Mouse (Mus musculus): ENCODE results near the gene Stt3b. TPM values are rescaled to one million over a fixed set of nuclear protein-coding genes. Genes with fewer than 3 reads are reported as not detected.
A peak's percentile ranks its signal among the peaks of the same experiment; 100 is the strongest.

Stt3b gene
- polyA plus RNA-seq, 1 experiment from 2014 or later = 126 TPM

- 42% methylated on average over 1 of the region's 1 CpGs for WGBS
- no peak overlapping the region for H3K27ac ChIP-seq (ENCODE audit: low read depth)
- H3K9me3 ChIP-seq (ENCODE audit: low read depth, low read length) = no peaks in the 10 kb centered on the region
- DNase-seq = no peak
- no peak overlapping the region for H3K4me3 ChIP-seq (ENCODE audit: low read depth, low read length)
- H3K36me3 ChIP-seq (ENCODE audit: insufficient read depth) = no peaks in the 10 kb centered on the region
- no peaks in the 10 kb centered on the region for H3K27me3 ChIP-seq (ENCODE audit: insufficient read depth, low read length)
- no peak for TF ChIP-seq CTCF (IDR thresholded peaks at IDR 0.05; ENCODE audit: low read depth)
- no peak overlapping the region for H3K9ac ChIP-seq
- H3K4me2 ChIP-seq = no peak overlapping the region
- ATAC-seq (ENCODE audit: insufficient read depth) = no peak
- 0 out of 2 replicates have a peak, but pooled peaks cover 3% of the 10 kb centered on the region for H3K4me1 ChIP-seq (ENCODE audit: insufficient read depth)
Measured at GRCm38 (mm10) chr9:115349106-115349505, 38.9 kb upstream of the Stt3b start.

GRCm38 (mm10) chr9:115344930-115345329 is 34.7 kb upstream of the Stt3b start:
- Histone ChIP-seq H3K9me3 (ENCODE audit: low read depth, low read length) (no peaks in the 10 kb centered on the region), H3K27me3 (ENCODE audit: insufficient read depth, low read length) (no peaks in the 10 kb centered on the region), H3K36me3 (ENCODE audit: insufficient read depth) (no peaks in the 10 kb centered on the region), H3K27ac (ENCODE audit: low read depth) (no peak overlapping the region), H3K9ac (no peak overlapping the region), H3K4me3 (ENCODE audit: low read depth, low read length) (no peak overlapping the region), H3K4me2 (no peak overlapping the region), H3K4me1 (ENCODE audit: insufficient read depth) (0 out of 2 replicates have a peak, but pooled peaks cover 3% of the 10 kb centered on the region)
- TF ChIP-seq CTCF (IDR thresholded peaks at IDR 0.05; ENCODE audit: low read depth) = no peak
- WGBS = 77% methylated on average over 3 of the region's 3 CpGs
- no peak for DNase-seq
- ATAC-seq (ENCODE audit: insufficient read depth) = no peak

- H3K27me3 ChIP-seq (ENCODE audit: insufficient read depth, low read length) = no peaks in the 10 kb centered on the region
- H3K9ac ChIP-seq = no peak overlapping the region
- WGBS = 79% methylated on average over 9 of the region's 9 CpGs
- no peak overlapping the region for H3K27ac ChIP-seq (ENCODE audit: low read depth)
- H3K4me2 ChIP-seq = no peak overlapping the region
- no peaks in the 10 kb centered on the region for H3K9me3 ChIP-seq (ENCODE audit: low read depth, low read length)
- no peak for TF ChIP-seq CTCF (IDR thresholded peaks at IDR 0.05; ENCODE audit: low read depth)
- no peak overlapping the region for H3K4me3 ChIP-seq (ENCODE audit: low read depth, low read length)
- ATAC-seq (ENCODE audit: insufficient read depth) (no peak), DNase-seq (no peak)
- H3K4me1 ChIP-seq (ENCODE audit: insufficient read depth) = no peaks in the 10 kb centered on the region
- H3K36me3 ChIP-seq (ENCODE audit: insufficient read depth) = no peaks in the 10 kb centered on the region
Measured at GRCm38 (mm10) chr9:115341576-115341975, 31.4 kb upstream of the Stt3b start.

GRCm38 (mm10) chr9:115340212-115340815 is 30.1 kb upstream of the Stt3b start:
- Histone ChIP-seq H3K27me3 (ENCODE audit: insufficient read depth, low read length) (no peaks in the 10 kb centered on the region), H3K4me3 (ENCODE audit: low read depth, low read length) (no peak overlapping the region), H3K9ac (no peak overlapping the region; the same call in 1 of the 2 replicates), H3K4me2 (no peak overlapping the region), H3K27ac (ENCODE audit: low read depth) (no peak overlapping the region; the same call in 1 of the 2 replicates), H3K4me1 (ENCODE audit: insufficient read depth) (no peaks in the 10 kb centered on the region), H3K36me3 (ENCODE audit: insufficient read depth) (no peaks in the 10 kb centered on the region), H3K9me3 (ENCODE audit: low read depth, low read length) (no peaks in the 10 kb centered on the region)
- TF ChIP-seq CTCF (IDR thresholded peaks at IDR 0.05; ENCODE audit: low read depth) = no peak
- ATAC-seq (ENCODE audit: insufficient read depth) (peak; percentile 76; the same call in 1 of the 2 replicates), DNase-seq (peak; percentile 75)
- WGBS = 39% methylated on average over 12 of the region's 12 CpGs

GRCm38 (mm10) chr9:115338816-115339215 is 28.6 kb upstream of the Stt3b start:
- Histone ChIP-seq H3K4me1 (ENCODE audit: insufficient read depth) (no peaks in the 10 kb centered on the region), H3K4me3 (ENCODE audit: low read depth, low read length) (no peak overlapping the region), H3K9ac (no peak overlapping the region), H3K9me3 (ENCODE audit: low read depth, low read length) (no peaks in the 10 kb centered on the region), H3K36me3 (ENCODE audit: insufficient read depth) (no peaks in the 10 kb centered on the region), H3K27me3 (ENCODE audit: insufficient read depth, low read length) (no peaks in the 10 kb centered on the region), H3K4me2 (no peak overlapping the region), H3K27ac (ENCODE audit: low read depth) (no peak overlapping the region)
- no peak for TF ChIP-seq CTCF (IDR thresholded peaks at IDR 0.05; ENCODE audit: low read depth)
- DNase-seq (no peak), ATAC-seq (ENCODE audit: insufficient read depth) (no peak)
- WGBS = 41% methylated on average over 6 of the region's 6 CpGs

GRCm38 (mm10) chr9:115333016-115333415 is 22.8 kb upstream of the Stt3b start:
- Histone ChIP-seq H3K9me3 (ENCODE audit: low read depth, low read length) (no peaks in the 10 kb centered on the region), H3K4me2 (no peak overlapping the region), H3K9ac (no peak overlapping the region), H3K27me3 (ENCODE audit: insufficient read depth, low read length) (no peaks in the 10 kb centered on the region), H3K27ac (ENCODE audit: low read depth) (no peak overlapping the region), H3K36me3 (ENCODE audit: insufficient read depth) (no peaks in the 10 kb centered on the region), H3K4me3 (ENCODE audit: low read depth, low read length) (no peak overlapping the region), H3K4me1 (ENCODE audit: insufficient read depth) (0 out of 2 replicates have a peak, but pooled peaks cover 8% of the 10 kb centered on the region)
- DNase-seq (peak; percentile 43), ATAC-seq (ENCODE audit: insufficient read depth) (no peak)
- TF ChIP-seq CTCF (IDR thresholded peaks at IDR 0.05; ENCODE audit: low read depth) = no peak
- WGBS = 48% methylated on average over 12 of the region's 12 CpGs

- no peak for ATAC-seq (ENCODE audit: insufficient read depth)
- 66% methylated on average over 7 of the region's 7 CpGs for WGBS
- TF ChIP-seq CTCF (IDR thresholded peaks at IDR 0.05; ENCODE audit: low read depth) = no peak
- H3K36me3 ChIP-seq (ENCODE audit: insufficient read depth) = no peaks in the 10 kb centered on the region
- no peak overlapping the region for H3K4me3 ChIP-seq (ENCODE audit: low read depth, low read length)
- no peak for DNase-seq
- H3K27ac ChIP-seq (ENCODE audit: low read depth) = no peak overlapping the region
- H3K9me3 ChIP-seq (ENCODE audit: low read depth, low read length) = no peaks in the 10 kb centered on the region
- no peak overlapping the region for H3K9ac ChIP-seq
- no peak overlapping the region for H3K4me2 ChIP-seq
- H3K4me1 ChIP-seq (ENCODE audit: insufficient read depth) = 0 out of 2 replicates have a peak, but pooled peaks cover 8% of the 10 kb centered on the region
- no peaks in the 10 kb centered on the region for H3K27me3 ChIP-seq (ENCODE audit: insufficient read depth, low read length)
Measured at GRCm38 (mm10) chr9:115332339-115332738, 22.1 kb upstream of the Stt3b start.

Data from lung, embryonic 14.5 days (tissue).